Mouse (Mus musculus) cerebellum, postnatal 14 days (tissue): ENCODE measurements around the gene Igfbp2.

Experiments
- DNase-seq, 2 experiments: peaks; one replicate each; pipeline ENCODE4 v3.0.0; 2021; ENCODE audit warnings: mixed read lengths in 2 of 2

Gene Igfbp2

DNA sequence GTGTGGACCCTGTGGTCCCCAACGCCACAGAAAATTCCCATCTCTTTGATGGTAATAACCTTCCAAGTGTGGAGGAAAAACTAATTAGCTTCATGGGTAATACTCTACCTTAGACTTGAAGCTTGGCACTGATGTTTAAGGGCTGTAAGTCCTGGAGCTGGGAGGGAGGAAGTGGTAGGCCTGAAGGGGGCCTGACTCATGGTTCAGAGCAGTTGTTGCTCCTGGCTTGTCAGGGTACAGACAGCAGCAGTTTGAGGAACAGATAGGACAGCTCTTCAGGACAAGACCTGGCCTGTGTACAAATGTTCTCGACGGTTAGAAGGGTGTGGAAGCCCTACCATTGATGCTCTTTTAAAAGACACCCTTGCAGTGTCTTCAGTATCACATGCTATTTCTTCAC, 8.7 kb upstream of the Igfbp2 start:
- DNase-seq, result no peak

DNA sequence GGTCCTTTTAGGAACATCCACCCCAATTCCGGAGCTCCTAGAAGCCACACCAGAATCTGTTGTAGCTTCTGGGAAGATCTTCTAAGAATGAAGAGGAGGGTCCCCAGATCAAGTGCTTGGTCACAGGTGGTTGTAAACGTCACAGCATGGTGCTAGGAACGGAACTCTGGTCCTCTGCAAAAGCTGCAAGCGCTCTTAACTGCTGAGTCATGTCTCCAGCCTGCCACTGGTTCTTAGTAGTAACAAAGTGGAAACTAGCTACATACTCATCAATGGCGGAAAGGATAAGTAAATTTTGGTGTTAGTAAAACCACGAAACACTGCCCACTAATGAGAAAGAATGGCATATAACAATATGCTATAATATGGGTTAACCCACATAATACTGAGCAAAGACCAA, 4.3 kb upstream of the Igfbp2 start:
- no peak for DNase-seq

DNA sequence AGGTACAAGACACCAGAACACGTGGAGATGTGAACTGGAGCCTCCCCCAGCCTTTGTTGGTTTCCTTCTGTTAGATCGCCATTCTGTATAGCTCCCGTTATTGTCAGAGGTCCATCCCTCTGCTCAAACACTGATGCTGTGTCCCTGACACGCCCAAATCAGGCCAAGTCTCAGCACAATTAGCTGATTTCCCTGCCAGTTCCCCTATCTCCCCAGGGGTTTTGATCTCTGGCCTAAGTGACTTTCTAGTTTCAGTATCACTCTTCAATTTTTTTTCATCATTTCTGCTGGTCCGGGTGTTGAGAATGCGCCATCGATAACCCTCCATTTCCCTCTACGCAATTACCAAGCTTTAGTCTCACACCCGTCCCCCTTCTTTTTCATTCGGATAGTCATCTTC, 1.4 kb upstream of the Igfbp2 start:
- no peak for DNase-seq

DNA sequence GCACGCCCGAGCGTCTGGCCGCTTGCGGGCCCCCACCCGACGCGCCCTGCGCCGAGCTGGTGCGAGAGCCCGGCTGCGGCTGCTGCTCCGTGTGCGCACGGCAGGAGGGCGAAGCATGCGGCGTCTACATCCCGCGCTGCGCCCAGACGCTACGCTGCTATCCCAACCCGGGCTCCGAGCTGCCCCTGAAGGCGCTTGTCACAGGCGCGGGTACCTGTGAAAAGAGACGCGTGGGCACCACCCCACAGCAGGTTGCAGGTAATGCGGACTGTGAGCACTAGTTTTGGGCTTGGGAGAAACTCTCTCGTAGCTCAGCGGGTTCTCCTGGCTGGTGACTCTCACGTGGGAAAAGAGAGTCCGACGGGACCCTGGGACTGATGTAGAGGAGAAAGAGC, 401 bp downstream of the Igfbp2 start:
- DNase-seq, result peak; percentile 27 to 38

DNA sequence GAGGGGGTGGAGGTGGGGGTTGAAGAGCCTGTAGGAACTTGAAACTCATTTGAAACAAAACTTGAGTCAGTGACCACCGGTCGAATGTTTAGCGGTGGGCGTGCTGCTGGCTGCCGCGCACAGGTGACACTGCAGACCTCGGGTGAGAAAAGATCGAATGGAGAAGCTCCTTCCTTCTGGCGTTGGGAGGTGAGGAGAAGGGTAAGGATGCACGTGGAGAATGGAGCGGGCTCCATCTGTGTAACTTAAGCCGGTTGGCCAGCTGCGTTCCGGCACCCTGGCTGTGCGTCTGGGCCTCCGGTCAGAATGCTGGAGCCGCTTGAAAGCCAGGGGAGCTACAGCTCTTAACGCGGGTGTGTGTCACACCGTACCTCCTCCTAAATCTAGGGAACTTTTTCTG, 983 bp downstream of the Igfbp2 start:
- DNase-seq, result peak; percentile 20 to 28

DNA sequence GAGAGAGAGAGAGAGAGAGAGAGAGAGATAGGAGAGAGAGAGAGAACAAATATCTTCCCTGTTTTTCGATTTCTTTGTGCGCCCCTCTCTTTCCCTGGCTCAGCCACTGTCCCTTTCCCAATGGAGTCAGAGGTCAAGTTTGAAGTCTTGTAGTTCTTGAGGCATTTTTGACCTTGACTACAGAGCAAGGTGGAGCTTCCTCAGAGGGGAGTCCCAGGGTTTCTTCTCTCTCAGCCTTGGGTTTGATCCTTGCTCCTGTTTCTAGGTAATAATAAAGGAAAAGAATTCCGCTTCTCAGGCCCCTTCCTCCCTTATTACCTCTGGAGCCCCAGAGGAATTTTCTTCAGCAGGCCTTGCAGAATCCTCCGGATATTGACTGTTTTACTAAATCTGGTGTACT, 1.6 kb downstream of the Igfbp2 start:
- no peak for DNase-seq

DNA sequence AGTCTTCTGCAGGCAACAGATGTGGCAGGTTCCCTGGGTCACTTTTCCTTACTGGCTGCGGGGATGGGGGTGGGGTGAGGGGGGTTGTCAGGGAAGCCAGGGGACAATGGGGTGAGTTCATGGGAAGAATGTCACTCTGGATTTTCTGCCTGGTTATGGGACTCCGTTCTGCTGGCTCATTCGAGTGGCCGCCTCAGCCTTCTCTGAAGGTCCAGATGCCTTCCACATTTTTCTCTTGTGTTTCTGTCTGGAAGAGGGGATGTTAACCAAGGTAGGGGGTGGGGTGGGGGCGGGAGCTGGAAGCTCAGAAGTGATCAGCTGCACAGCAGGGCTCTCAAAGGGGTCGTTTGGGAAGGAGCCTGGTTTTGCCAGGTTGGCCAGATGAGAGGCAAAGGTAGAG, 2.1 kb downstream of the Igfbp2 start:
- no peak for DNase-seq

DNA sequence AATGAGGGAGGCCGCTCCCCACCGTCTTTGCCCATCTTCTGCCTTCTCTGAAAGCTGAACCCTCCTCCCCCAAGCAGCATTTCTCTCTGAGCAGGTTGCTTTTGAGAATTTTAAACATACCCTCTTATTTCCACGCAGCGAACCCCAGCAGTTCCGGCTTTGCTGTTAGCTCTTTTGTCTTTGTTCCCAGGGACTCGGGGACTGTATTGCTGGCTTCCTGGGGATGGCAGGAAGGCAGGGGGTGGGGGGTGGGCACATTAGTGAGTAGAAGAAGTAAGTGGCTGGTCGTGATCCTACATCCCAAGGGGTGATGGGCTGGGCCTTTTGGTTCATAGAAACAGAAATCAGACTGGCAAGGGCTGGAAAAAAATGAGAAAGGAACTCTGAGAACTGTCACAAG, 2.6 kb downstream of the Igfbp2 start:
- no peak for DNase-seq

DNA sequence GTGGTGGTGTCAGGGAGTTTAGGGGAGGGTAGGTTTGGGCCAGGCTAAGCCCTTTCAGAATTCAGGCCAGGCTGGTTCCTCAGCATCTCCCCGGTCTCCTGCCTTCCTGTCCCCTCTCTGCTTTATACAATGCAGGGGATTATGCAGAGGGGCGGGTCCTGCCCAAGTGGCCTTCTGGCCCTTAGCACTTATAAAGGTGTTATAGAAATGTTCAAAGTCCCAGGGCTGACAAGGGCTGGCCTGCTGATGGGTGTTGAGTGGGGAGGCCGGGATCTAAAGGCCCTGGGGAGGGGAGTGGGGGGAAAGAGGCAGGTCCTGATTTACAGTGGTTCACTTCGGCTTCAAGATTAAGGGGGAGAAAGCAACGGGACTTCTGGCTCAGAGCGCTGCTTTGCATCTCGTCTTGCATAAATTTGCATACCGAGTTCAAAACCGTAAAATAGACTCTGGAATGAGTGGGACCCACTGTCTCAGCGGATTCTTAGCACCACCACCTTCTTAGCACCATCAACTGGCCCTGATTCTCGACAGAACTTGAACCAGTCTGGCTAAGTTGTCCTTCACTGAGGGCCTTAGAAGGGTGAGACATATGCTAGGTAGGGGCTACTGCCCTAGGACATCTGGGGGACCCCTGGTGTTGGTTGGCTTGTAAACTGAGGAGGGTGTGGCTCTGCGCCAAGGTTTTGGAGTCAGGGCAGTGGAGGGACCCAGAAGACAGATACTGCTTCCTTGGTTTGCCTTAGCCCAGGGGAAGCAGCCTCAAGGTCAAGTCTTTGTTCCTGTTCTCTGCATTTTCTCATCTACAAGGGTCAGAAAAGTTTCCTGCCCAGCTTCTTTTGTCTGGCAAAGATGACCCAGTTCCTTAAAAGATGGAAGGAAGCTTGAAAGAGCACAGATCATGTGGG, 3.4 kb downstream of the Igfbp2 start:
- DNase-seq, result peak; percentile 34 to 44

DNA sequence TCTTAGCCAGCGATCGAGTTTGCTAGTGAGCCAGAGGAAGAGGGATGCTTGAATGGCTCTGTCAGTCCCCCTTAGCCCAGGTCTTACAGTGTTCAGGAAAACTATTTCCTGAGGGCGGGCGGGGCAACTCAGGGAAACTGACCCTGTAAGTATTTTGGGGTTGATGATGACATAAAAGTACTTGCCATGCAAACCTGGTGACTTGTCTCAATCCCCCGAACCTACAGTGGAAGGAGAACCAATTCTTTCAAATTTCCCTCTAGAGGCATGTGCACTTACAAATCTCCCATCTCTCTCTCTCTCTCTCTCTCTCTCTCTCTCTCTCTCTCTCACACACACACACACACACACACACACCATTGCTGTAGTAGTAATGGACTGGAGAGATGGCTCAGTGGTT, 4.5 kb downstream of the Igfbp2 start:
- DNase-seq, result no peak

DNA sequence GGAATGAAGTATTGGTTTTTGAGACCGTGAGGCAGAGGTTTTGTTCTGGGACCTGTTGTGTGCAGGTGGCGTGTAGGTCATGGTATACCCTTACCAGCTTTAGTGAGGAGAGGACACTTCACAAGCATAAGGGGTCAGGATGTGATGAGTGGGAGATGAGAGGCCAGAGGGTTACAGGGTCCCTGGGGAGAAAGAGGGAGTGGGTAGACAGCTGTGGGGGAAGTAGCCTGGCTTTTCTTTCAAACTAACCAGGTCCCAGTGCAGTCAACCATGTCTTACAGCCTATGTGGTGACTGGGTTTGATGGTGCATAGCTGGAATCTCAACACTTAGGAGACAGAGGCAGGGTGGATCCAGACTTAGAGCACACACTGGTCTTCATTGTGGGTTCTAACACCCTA, 6.2 kb downstream of the Igfbp2 start:
- DNase-seq, result no peak

DNA sequence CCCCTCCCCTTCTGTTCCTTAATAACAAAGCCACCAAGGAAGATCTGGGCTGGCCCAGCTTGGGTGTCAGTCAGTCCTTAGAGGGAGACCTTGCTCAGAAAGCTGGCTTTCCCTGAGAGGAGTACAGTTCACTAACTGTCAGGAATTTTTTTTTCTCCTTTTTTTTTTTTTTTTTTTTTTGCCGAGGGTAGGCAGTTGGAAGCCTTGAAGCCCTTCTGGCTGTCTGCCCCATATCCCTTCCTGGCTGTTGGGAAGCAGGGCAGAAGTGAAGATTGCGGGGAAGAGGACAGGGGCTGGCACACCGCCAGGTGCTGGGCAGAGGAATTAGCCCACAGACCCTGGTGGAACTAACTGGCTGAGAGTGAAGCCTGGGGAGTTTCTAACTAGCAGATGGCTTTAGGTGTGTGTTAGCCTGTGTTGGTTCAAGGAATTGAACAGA, 8.4 kb downstream of the Igfbp2 start:
- DNase-seq, result peak; percentile 80 to 85

DNA sequence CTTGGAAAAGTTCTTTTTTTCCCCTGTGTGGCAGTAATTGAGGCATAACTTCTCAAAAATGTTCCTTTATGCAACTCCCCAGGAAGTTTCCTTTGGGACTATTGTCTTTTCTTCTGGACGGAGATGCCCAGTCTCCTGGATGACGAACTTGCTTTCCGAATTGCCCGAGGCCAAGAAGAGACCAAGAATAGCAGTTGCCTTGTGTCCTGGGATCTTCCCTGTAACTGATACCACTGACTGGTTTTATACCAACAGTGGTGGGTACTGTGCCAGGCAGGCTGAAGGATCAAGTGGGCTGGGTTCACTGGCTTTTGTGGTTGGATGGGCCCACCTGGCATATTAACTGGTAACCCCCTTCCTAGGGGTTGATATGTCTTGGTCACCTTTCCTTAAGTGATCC, 9.3 kb downstream of the Igfbp2 start:
- peak in 1 of 2 experiments; percentile 17 for DNase-seq

DNA sequence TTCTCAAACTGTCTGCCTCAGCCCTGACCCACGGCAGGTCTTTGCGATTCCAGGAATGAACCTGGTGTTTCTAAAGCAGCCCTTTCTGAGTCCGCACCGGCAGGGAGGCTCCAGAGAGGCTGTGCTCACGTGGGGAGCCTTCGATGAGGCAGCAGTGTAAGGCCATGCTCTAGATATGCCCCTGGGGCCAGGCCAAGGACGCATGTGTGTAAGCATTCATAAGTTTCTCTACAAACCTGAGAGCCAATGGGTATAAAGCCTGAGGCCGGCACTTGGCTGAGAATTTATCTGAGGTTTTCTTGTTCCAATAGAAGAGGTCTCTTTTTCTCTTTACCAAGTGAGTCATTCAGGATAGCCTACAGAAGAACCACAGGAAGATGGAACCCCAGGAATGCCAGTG, 15.1 kb downstream of the Igfbp2 start:
- DNase-seq, result no peak

DNA sequence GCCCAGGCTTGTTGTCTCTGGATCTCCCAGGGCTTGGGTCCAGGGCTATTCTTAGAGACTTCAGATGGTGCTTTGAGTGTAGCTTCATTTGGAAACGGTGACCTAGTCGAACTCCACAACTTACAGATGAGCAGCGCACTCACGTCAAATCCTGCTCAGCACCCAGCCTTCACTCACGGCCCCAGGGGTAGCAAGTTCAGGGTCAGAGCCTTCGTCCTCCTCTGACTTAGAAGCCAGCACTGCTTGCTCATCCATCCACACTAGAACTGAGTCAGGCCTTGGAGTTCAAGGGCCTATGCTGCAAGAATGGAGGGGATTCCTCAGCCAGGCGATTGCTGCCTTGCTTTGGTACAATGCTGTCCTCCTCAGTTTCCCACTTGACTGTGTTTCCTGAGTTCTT, 15.5 kb downstream of the Igfbp2 start:
- no peak for DNase-seq

DNA sequence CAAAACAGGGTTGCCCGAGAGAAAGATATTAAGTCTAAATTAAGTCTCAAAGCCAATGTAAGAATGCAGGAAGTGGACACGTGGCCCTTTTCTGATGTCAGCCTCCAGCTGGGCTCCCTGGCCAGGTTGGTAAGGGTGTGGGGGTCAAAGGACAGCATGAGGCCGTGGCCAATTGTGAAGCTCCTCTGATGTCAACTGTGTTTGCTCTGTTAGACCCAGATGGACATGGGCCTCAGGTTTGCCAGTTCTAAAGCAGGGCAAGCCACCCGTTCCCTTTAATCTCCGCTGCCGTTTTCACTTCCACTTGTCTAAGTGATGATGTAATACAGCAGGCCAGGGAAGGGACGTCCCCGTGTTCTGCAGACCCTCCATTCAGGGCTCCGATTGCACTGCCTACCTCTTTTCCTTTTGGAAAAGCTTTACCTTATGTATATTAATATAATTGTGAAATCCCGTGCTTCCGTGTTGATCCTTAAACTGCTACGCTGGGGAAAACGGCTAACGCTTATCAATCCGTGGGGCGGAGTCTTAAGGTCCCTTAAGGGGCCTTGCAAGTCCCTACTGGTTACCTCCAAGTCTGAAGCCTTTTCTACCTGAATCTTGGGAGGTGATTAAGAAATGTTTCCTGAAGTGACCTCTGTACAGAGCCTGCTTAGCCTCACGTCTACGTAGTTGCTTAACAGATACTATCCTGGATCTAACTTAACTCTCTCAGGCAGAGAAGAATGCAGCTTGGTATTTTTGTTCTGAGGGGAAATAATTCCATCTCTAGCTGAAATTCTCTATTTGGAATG, 18.6 kb downstream of the Igfbp2 start:
- no peak for DNase-seq

DNA sequence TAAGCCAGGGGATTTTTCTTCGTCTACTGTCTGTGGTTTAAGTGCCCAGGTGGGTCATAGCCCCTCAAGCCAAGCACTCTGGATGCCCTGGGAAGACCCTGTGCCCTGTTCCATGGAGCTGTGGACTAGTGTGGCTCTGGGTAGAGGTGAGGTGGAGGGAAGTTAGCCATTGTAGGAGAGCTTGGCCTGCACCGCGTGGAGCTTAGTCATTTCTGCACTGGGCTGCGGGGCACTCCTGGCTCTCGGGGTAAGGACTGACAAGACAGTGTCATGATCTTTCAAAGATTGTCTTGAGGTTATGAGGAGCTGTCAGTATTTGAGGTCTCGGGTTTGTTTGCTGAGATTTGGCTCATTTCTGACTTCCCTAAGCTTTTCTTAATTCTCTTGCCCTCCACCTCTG, 20.4 kb downstream of the Igfbp2 start:
- no peak for DNase-seq

DNA sequence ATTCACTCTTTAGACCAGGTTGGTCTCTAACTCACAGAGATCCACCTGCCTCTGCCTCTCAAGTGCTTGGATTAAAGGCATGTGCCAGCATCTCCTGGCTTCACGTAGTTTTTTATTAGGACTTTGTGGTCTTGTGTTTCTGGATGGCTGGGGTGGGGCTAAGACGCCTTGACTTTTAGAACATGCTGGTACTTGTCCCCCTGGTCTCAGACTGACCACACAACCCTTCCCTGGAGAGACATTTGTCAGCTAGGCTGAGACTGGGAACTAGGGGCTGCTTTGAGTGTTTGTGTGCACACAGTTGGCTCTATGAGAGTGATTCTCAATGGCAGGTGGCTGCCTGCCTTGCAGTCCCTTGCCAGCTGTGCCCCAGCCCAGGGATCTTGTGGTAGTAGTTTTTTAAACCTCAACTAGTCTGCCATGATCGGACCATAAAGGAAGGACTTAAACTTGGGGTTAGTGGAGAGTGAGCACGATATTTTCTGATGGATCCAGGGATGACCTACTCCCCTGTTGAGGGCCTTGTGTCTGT, 23.6 kb downstream of the Igfbp2 start:
- no peak for DNase-seq

DNA sequence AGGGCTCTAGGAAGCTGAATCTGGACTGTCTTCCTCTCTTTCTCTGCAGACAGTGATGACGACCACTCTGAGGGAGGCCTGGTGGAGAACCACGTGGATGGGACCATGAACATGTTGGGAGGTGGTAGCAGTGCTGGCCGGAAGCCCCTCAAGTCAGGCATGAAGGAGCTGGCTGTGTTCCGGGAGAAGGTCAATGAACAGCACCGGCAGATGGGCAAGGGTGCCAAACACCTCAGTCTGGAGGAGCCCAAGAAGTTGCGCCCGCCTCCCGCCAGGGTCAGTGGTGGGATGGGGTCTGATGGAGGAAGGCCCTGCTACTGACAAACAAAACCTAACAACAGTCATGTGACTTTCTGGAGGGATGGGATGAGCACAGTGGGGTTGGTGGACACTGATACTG, 24.7 kb downstream of the Igfbp2 start:
- peak; percentile 43 to 56 for DNase-seq

DNA sequence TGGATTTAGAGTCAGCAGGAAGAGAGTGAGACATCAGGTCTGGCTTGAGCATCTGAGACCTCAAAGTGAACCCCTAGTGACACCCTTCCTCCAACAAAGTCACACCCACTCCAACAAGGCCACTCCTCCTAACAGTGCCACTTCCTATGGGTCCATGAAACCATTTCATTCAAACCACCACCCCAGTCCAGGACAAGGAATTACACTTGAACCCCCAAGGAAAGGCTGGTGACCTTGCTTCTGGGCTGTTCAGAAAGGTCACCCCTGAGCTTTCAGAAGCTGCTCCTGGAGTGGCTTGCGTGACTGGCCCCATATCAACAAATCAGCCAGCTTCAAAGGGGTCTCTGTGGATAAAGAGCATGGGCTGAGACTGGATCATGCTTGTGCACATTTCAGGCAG, 29.5 kb downstream of the Igfbp2 start:
- DNase-seq, result no peak

DNA sequence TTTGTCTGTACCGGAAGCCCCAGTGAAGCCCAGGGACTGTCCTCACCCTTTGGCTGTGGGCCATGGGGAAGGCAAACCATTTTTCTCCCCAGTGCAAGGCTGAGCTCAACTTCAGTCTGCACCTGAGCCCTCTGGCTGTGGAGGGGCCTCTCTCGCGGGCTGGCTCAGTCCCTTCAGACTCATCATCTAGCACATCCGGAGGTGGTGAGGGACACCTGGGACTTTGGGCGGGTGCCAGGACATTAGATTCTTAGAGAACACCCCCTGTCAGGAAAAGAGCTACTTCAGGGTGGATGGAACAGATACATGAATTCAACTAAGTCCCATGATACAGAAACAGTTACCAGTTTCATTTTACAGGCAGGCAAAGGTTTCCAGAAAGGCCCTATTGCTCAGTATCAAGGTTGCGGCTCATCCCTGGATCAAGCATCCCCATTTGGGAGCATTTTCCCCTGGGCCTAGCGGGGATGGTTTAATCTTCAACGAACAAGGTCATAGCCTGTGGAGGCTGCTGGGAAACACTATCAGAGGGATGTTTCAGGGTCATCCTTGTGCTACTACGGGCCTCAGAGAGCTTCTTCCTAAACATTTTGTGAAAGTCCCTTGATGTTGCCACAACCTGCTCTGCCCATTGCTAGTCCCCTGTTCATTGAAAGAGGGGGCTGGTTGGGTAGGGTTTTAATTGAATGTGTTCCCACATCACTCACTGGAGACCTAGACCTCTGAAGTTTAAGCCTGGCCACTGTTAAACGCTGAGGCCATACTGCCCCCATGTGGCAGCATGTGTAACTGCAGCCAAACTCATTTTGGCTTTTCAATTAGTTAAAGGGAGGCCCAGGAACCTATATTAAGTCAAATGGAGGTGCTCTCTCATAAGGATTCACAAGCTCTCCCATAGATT, 30.3 kb downstream of the Igfbp2 start:
- DNase-seq, result peak; percentile 72 to 83

DNA sequence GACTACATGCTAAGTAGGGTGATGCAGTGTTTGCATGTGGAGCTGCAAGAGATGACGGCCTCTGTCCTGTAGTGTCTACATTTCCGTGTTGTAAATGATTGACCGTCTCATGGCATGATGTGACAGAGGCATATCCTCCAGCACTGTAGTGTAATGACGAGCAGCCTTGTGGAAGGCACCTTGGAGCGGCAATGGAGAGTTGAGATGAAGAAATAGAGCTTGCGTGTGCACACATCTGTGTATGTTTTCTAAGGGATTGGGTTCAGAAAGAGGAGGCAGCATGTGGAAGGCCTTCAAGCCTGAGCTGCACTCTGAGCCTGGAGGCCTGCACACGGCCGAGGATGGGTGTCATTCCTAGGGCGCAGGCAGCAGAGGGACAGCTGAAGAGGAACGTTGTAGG, 31.4 kb downstream of the Igfbp2 start:
- DNase-seq, result no peak
